Mouse (Mus musculus) T-cell, adult 66 days (primary cell): Measurements from ENCODE around the gene Olfr934. TPM values are rescaled to one million over a fixed set of nuclear protein-coding genes. Genes with fewer than 3 reads are reported as not detected.

ENCODE experiments used
- total RNA-seq, 2 experiments: library from RNA; stranded (reverse); gene quantifications; 3 replicates in 1 of 2; 4 replicates in 1 of 2; pipeline ENCODE4 v1.2.4; 2023

The Olfr934 gene
- total RNA-seq = not detected

DNA sequence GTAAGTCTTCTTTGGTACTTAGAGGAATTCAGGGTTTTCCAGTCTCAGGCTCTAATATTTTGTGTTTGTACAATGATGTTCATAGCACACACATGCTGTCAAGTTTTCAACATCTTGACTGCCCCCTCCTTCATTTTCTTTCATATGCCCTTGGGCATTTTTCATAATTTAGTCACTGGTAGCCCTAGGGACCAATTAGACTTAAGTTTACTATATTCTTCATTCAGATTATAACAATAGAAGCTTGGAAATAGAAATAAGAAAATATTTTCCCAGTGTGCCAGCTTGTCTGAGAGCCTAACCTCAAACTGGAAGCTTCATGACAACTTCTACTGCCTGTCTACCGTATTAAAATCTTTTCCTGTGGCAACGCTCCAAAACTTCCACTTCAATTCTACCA lies at the start of gene Olfr934:
TSS of gene Olfr934 (minus strand) at position 101 of the 400 bp plus-strand sequence.

DNA sequence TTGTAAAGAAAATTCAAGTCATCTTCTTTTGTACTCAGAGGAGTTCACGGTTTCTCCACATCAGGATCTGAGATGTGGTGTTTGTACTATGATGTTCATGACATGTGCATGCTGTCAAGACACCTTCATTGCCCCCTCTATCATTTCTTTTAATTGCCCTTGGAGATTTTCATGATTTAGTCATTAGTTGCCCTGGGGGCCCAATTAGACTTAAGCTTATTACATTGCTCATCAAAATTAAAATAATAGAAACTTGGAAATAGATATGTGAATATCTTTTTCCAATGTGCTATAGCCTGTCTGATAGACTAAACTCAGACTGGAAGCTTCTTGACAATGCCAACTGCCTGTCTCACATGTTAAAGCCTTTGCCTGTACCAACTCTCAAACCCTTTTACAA lies 35.2 kb upstream of the Olfr934 start, which contains the start of gene Olfr146:
TSS of gene Olfr146 (minus strand) at position 101 of the 400 bp plus-strand sequence.

DNA sequence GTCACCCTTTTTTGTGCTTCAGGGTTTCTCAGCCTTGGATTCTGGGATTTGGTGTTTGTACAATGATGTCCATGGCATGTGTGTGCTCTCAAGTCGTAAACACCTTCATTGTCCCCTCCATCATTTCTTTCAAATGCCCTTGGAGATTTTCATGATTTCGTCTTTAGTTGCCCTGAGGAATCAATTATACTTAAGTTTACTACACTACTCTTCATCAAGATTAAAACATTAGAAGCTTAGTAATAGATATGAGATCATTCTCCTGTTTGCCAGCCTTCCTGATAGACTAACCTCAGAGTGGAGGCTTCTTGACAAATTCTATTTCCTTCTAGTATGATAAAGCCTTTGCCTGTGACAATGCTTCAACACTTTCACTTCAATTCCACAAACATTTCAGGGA lies 11.5 kb upstream of the Olfr934 start, which contains the start of gene Olfr935:
TSS of gene Olfr935 (minus strand) at position 101 of the 400 bp plus-strand sequence.

DNA sequence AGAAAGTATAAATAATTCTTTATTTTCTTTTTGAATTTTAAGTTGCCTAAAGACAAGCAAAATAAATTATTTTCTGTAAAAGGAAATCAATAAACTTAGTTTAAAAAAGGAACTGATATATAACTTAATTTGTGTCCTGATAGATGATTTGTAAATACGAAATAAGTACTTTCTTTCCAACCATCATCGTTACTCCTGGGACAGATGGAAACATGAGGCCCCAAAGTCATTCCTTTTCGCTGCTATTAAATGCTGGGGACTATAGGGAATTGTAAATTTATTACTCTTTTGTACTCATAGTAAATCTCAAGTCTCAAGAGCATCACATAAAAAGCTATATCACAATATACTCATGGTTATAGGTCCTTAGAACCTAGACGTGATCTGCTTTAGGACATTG lies 16.1 kb downstream of the Olfr934 start, which contains the start of gene Olfr933:
TSS of gene Olfr933 (plus strand) at position 301 of the 400 bp plus-strand sequence.

Other genes with a start within 250 kb of the Olfr934 start
- under 1 TPM; 0.09 to 0.15 TPM for gene Olfr920, start 236.0 kb downstream of the Olfr934 start, total RNA-seq
- gene Olfr921, start 215.2 kb downstream of the Olfr934 start, total RNA-seq = not detected
- not detected for gene Olfr922, start 173.7 kb downstream of the Olfr934 start, total RNA-seq
- not detected for gene Olfr923, start 161.8 kb downstream of the Olfr934 start, total RNA-seq
- not detected for gene Olfr924, start 143.9 kb downstream of the Olfr934 start, total RNA-seq
- not detected for gene Olfr26, start 133.3 kb downstream of the Olfr934 start, total RNA-seq
- not detected for gene Olfr926, start 111.2 kb downstream of the Olfr934 start, total RNA-seq
- not detected for gene Olfr930, start 58.5 kb downstream of the Olfr934 start, total RNA-seq
- not detected for gene Olfr933, start 16.0 kb downstream of the Olfr934 start, total RNA-seq
- not detected for gene Olfr935, start 11.4 kb upstream of the Olfr934 start, total RNA-seq
- not detected for gene Olfr146, start 35.1 kb upstream of the Olfr934 start, total RNA-seq
- not detected for gene Olfr937, start 76.6 kb upstream of the Olfr934 start, total RNA-seq
- not detected for gene Olfr938, start 90.6 kb upstream of the Olfr934 start, total RNA-seq
- gene Olfr27, start 139.8 kb upstream of the Olfr934 start, total RNA-seq = not detected
- gene Olfr943, start 178.0 kb upstream of the Olfr934 start, total RNA-seq = not detected
- not detected for gene Olfr944, start 213.6 kb upstream of the Olfr934 start, total RNA-seq